Mouse (Mus musculus) spleen, postnatal 10 days (tissue): ENCODE measurements around the gene Atp2b2.

Source experiments
- DNase-seq, 2 experiments: peaks; one replicate each; pipeline ENCODE4 v3.0.0; 2021 to 2022; ENCODE audit warnings: low spot score in 2 of 2

Atp2b2 gene

DNA sequence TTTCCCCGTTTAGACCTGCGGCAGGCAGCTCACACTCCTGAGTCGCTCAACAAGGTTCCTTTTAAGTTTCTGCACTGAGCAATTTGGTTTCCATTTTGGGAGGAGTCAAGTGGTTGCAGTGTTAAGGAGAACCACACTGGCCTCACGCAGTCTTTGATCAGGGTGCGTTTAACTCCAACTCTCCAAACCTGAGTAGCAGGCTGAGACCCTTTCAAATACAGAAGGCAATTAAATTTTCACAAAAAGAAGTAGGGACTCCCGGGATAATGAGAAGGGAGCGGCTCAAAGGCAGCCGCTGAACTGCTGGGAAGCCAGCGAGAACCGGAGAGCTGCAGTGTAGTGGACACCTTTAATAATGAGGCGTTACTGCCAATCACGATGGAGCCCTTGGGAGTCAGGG lies 100.1 kb downstream of the Atp2b2 start:
- DNase-seq: no peak

DNA sequence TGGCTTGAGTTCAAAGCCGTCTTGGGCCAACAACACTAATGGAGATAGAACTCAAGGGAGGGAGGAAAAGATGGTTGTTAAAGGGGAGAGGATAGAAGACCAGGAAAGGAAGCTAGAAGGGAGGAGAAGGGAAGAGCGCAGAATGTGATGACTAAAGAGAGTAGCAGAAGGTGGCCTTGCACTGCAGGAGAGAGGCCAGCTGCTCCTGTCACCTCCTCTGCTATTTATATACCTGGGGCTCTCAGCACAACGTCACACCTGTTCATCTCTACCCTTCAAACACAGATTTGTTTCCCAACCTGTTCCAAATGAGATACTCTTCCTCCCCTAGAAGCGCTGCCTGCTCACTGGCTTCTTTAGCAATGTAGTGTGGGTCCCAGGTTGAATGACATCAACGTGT lies 101.1 kb downstream of the Atp2b2 start:
- DNase-seq: no peak

DNA sequence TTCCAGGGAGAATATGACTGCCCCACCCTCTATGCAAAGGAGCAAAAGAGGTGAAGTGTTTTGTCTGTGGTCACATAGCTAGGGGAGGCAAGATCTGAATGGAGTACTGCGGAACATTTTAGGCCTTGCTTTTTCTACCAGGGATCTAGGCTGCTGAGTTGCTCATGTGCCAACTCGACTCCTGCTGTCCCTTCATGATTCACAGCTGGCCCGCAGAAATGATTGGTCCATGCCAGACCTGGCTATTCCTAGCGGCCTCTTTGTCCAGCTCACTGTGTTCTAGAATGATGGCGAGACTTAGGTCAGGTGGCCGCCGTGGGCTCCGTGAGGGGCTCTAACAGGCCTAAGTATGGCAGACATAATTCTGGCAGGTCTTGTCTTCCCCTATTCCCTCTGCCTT lies 103.0 kb downstream of the Atp2b2 start:
- no peak for DNase-seq

GRCm38 (mm10) chr6:113936811-113937508 lies 105.5 kb downstream of the Atp2b2 start:
- DNase-seq: no peak

GRCm38 (mm10) chr6:113936111-113936510 lies 106.3 kb downstream of the Atp2b2 start:
- no peak for DNase-seq

DNA sequence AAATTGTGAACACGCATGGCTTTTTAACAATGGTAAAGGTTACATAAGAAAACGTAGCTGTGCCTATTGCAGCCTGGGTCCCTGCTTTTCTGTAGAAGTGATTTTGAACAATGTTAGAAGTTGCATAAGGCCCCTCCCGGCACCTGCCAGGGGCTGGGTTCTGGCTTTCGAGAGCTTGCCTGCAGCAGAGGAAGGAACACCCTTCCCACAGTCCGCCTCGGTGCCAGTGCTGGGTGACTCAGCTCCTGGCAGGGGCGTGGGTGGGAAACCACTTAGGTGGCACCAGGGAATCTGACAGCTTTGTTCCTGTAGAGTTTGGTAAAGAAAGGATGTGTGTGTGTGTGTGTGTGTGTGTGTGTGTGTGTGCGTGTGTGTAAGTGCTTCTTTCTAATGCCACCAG lies 107.7 kb downstream of the Atp2b2 start:
- no peak for DNase-seq

DNA sequence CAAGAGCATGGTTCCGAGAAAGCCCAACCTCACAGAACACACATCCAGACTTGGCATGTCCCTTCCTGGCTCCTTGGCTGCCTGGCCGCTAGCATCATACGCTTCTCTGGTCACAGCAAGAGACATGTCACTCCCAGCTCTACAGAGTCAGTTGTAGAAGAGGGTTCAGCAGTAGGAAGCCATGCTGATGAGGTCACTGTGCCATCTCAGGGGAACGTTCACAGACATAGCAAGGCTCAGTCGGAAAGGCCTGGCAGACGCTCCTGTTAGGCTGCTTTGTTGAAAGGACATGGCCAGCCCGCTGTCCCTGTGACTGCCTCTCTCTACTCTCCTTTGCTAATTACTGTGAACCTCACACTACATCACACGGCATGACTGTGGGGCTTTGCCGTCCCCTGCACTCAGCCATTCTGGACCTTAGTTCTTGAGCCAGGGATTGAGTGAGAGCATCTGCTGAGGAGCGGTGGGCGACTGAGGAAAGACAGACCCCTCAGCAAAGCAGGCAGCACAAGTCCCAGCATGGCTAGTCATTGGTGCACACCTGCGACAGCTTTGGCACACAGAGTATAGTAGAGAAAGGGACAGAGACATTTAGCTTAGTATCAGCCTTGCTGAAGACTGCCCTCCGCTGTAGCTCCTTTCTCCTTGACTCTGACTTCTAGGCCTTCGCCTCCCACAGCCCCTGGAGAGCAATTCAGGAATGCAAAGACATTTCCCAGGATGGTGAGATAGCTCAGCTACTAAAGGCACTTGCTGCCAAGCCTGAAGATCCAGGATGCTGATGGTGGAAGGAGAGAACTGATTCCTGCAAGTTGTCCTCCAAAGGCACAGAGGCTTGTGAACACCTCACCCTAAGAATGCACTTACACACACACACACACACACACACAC lies 108.9 kb downstream of the Atp2b2 start:
- DNase-seq: no peak

- no peak for DNase-seq
Observed at GRCm38 (mm10) chr6:113929191-113929875, 113.1 kb downstream of the Atp2b2 start.

DNA sequence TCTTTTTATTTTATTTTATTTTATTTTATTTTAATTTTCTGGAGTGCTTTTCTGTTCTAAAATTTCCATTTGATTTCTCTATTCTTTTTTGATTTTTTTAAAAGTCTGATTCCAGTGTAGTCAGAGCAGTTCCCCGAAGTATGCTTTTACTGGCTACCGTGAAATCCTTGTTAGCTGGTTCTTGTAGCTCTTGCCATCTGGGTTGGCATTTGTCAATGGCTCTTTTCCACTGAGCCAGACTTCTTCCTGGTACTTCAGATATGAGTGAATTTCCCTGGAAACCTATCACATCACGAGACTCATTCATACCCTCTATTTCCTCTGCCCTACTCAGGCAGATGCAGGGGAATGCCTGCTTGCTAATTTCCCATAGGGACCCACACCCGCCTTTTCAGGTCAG lies 119.2 kb downstream of the Atp2b2 start:
- no peak for DNase-seq

DNA sequence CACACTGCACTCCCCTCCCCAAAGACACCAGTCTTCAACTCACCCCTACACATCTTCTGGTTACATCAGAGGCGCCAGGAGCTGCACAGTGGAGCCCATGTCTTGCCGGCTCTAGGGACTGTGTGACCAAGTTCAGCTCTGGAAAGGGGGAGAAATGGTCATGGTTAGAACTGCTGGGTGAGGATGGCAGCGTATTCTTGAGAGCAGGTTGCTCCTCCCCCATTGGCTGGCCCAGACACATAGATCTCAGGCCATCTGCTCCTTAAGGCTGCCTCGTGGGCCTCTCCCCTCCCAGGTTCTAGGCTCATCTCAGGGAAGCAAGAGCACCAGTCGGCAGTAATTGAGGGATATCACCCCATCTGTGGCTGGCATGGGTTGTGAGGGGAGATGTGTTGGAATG lies 121.9 kb downstream of the Atp2b2 start:
- DNase-seq: no peak

GRCm38 (mm10) chr6:113912753-113913152 lies 129.7 kb downstream of the Atp2b2 start:
- DNase-seq: no peak

DNA sequence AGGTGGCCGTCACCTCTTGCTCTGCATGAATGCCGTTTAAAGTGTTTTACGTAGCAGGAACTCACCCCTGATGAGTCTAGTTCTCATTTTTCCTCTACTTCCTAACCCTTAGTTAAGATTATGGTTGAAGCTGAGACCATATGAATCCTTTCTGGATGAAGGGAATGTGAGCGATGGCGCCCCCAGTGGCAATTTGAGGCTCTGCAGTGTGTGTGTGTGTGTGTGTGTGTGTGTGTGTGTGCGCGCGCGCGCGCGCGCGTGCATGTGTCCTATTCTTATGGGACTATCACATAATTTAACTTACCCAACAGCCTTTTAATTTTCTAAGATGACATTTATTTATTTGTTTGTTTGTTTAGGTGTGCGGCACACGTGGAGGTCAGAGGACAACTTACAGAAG lies 131.3 kb downstream of the Atp2b2 start:
- peak in 1 of 2 experiments; percentile 20 for DNase-seq

DNA sequence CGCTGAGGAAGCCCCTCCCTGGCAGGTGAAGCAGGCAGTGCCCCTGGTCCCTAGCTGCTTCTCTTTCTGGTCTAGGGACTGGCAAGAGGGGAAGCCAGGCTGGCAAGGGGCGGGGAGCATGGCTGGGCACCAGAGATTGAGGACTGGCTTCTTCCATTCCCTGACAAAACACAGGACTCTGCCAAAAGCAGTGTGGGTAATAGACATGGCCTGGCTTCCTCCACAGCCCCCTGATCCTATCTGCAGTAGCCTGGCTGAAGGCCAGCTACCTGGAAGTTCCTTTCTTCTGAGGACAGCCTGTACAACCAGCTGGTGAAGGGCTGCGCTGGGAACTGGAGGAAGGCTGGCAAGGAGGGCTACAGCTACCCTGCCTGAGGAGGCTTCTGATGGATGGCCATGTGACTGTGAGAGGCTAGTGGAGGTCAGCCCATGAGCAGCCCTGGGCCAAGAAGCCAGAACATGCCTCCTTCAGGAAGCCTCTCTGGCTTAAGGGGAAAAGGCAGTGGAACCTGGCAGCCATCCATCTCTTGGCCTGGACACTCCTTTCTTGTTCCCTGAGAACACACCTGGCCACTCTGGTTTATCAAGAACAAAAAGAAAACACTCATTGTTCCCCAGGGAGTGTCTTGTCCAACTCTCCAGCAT lies 131.9 kb downstream of the Atp2b2 start:
- DNase-seq: no peak

- no peak for DNase-seq
Observed at GRCm38 (mm10) chr6:113909836-113910235, 132.6 kb downstream of the Atp2b2 start.

GRCm38 (mm10) chr6:113908066-113908465 lies 134.3 kb downstream of the Atp2b2 start:
- no peak for DNase-seq

GRCm38 (mm10) chr6:113904406-113904805 lies 138.0 kb downstream of the Atp2b2 start:
- DNase-seq: no peak

GRCm38 (mm10) chr6:113896023-113896422 lies 146.4 kb downstream of the Atp2b2 start:
- no peak for DNase-seq

DNA sequence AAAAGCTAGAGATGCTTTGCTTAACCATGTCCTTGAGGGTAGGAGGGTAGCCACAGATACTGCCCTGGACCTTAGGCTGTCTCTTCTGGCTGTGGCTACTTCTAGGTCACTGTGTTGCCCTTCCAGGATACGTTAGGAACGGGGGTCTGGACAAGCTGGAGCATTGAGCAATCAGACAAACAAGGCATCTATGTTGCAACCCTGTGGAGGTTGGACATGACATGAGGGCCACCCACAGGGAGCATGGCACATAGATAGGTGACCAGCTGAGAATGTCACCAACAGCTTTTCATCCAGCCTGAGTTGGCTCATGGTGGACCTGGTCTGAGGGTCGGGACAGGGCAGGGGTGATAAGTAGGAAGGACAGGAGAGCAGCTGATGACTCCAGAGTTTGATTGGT lies 148.4 kb downstream of the Atp2b2 start:
- DNase-seq: no peak

GRCm38 (mm10) chr6:113892091-113892674 lies 150.2 kb downstream of the Atp2b2 start:
- no peak for DNase-seq

- no peak for DNase-seq
Observed at GRCm38 (mm10) chr6:113891225-113891967, 151.0 kb downstream of the Atp2b2 start.

GRCm38 (mm10) chr6:113890858-113891213 lies 151.6 kb downstream of the Atp2b2 start:
- no peak for DNase-seq
